Mouse (Mus musculus) layer of hippocampus, adult 9-11 months (tissue): ENCODE data around the gene Lmod2.

Source experiments
- DNase-seq: peaks from one replicate; pipeline ENCODE4 v3.0.0; 2022

Gene Lmod2

GRCm38 (mm10) chr6:24645346-24646053 is 47.9 kb downstream of the Lmod2 start:
- no peak for DNase-seq

- DNase-seq, result no peak
Observed at GRCm38 (mm10) chr6:24647103-24647691, 49.6 kb downstream of the Lmod2 start.

DNA sequence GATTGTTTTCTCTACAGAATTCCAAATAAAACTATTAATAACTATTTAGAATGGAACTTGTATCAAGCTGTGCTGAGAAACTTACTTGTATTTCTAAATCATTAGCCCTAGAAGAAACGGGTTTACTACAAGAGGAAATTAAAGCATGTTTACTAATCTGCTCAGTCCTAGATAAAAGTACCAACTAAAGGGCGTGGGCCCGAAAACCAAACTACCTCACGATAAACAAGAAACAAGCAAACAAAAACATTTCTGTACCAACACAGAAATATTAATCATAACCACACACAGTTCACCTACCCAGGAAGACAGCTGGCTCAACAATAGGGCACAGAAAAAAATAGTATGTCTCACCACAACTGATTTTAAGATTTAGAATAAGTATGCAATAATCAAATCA is 50.8 kb downstream of the Lmod2 start:
- DNase-seq, result no peak

GRCm38 (mm10) chr6:24650719-24651118 is 53.2 kb downstream of the Lmod2 start:
- no peak for DNase-seq

DNA sequence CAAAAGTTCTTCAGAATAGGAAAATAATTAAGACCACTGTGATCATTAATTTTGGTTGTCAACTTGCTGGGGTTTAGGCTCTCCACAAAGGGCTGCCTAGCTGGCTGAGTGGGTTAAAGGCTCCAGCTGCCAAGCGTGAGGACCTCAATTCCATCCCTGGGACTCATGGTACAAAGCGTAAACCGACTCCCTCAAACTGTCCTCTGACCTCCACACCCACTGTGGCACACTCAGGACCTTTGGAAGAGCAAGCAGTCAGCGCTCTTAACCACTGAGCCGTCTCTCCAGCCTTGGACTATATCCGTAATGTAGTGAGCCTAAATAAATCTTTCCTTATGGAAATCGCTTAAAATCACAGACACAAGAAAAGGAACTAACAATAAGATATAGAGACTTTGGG is 54.0 kb downstream of the Lmod2 start:
- DNase-seq, result no peak
